Mouse (Mus musculus): ENCODE data around the gene Large1. TPM values are rescaled to one million over a fixed set of nuclear protein-coding genes. Genes with fewer than 3 reads are reported as not detected.

Gene Large1
- total and polyA plus RNA-seq, 3 experiments, result not detected

- Histone ChIP-seq H3K36me3 (ENCODE audit: control insufficient read depth in 1 of 2, insufficient read depth in 2 of 2, low read length in 2 of 2) (no peaks in the 10 kb centered on the region), H3K79me2 (ENCODE audit: control insufficient read depth, insufficient read depth, low read length, poor library complexity) (no peaks in the 10 kb centered on the region), H3K4me1 (ENCODE audit: control insufficient read depth in 1 of 2, insufficient read depth in 2 of 2, low read length in 2 of 2) (no peaks in the 10 kb centered on the region)
Observed at GRCm38 (mm10) chr8:72766777-72767176, 586.6 kb downstream of the Large1 start.

GRCm38 (mm10) chr8:72765696-72766095, 587.6 kb downstream of the Large1 start:
- no peaks in the 10 kb centered on the region for H3K36me3 ChIP-seq (ENCODE audit: control insufficient read depth in 1 of 2, insufficient read depth in 2 of 2, low read length in 2 of 2)
- DNase-seq (ENCODE audit: low read depth, low spot score), result peak; percentile 16
- H3K9ac ChIP-seq (ENCODE audit: control insufficient read depth, low read depth, low read length, poor library complexity, severe bottlenecking), result no peak overlapping the region
- H3K4me1 ChIP-seq (ENCODE audit: control insufficient read depth in 1 of 2, insufficient read depth in 2 of 2, low read length in 2 of 2), result no peaks in the 10 kb centered on the region
- no peak for TF ChIP-seq MYB (IDR thresholded peaks at IDR 0.05; ENCODE audit: low read depth, low read length)
- TF ChIP-seq POLR2AphosphoS2 (IDR thresholded peaks at IDR 0.05; ENCODE audit: low read length), result no peak
- TF ChIP-seq CTCF (IDR thresholded peaks at IDR 0.05 in 2 of 3, conservative IDR thresholded peaks at IDR 0.05 in 1 of 3; ENCODE audit: control insufficient read depth in 1 of 3, insufficient read depth in 1 of 3, low read depth in 2 of 3, low read length in 3 of 3, poor library complexity in 1 of 3, severe bottlenecking in 1 of 3), result no peak
- TF ChIP-seq TAL1 (IDR thresholded peaks at IDR 0.05; ENCODE audit: low read length), result no peak
- no peak for TF ChIP-seq MYC (IDR thresholded peaks at IDR 0.05; ENCODE audit: low read depth, low read length)
- no peak for TF ChIP-seq RCOR1 (IDR thresholded peaks at IDR 0.05; ENCODE audit: low read depth, low read length)
- no peak for TF ChIP-seq SIN3A (IDR thresholded peaks at IDR 0.05; ENCODE audit: low read length)
- TF ChIP-seq ZKSCAN1 (IDR thresholded peaks at IDR 0.05; ENCODE audit: low read depth, low read length), result no peak
- H3K9me3 ChIP-seq (replicated peaks; ENCODE audit: insufficient read depth, low read length), result no peaks in the 10 kb centered on the region
- no peak overlapping the region for H3K4me3 ChIP-seq (ENCODE audit: control insufficient read depth in 1 of 2, insufficient read depth in 1 of 2, low read depth in 2 of 2, low read length in 2 of 2)
- no peaks in the 10 kb centered on the region for H3K27me3 ChIP-seq (ENCODE audit: control insufficient read depth in 1 of 2, insufficient read depth in 2 of 2, low read length in 2 of 2)
- H3K79me2 ChIP-seq (ENCODE audit: control insufficient read depth, insufficient read depth, low read length, poor library complexity), result no peaks in the 10 kb centered on the region
- no peak overlapping the region for H3K27ac ChIP-seq (ENCODE audit: control insufficient read depth, low read depth, low read length)

More at GRCm38 (mm10) chr8:72766777-72767176, 586.6 kb downstream of the Large1 start:
- TF ChIP-seq USF1 (IDR thresholded peaks at IDR 0.05; ENCODE audit: low read depth, low read length) (no peak), BHLHE40 (IDR thresholded peaks at IDR 0.05; ENCODE audit: borderline replicate concordance, low read depth, low read length) (no peak), ZC3H11A (IDR thresholded peaks at IDR 0.05; ENCODE audit: low read depth, low read length) (no peak)
- Histone ChIP-seq H3K9ac (ENCODE audit: control insufficient read depth, low read depth, low read length, poor library complexity, severe bottlenecking) (no peak overlapping the region), H3K27ac (ENCODE audit: control insufficient read depth, low read depth, low read length) (no peak overlapping the region), H3K4me3 (ENCODE audit: control insufficient read depth in 1 of 2, insufficient read depth in 1 of 2, low read depth in 2 of 2, low read length in 2 of 2) (no peak overlapping the region), H3K9me3 (replicated peaks; ENCODE audit: insufficient read depth, low read length) (no peaks in the 10 kb centered on the region), H3K27me3 (ENCODE audit: control insufficient read depth in 1 of 2, insufficient read depth in 2 of 2, low read length in 2 of 2) (no peaks in the 10 kb centered on the region)
- DNase-seq (ENCODE audit: low read depth, low spot score), result no peak

Measured in MEL (cell line).